Mouse (Mus musculus): ENCODE measurements around the gene Pax3. TPM values are rescaled to one million over a fixed set of nuclear protein-coding genes. Genes with fewer than 3 reads are reported as not detected.

The Pax3 gene
- polyA plus RNA-seq, 1 experiment from 2014 or later: not detected

GRCm38 (mm10) chr1:78171671-78172070, 25.3 kb downstream of the Pax3 start:
- 49% methylated on average over 1 of the region's 1 CpGs for WGBS
- H3K36me3 ChIP-seq (ENCODE audit: control insufficient read depth, insufficient read depth, low read length): no peaks in the 10 kb centered on the region
- peaks cover 37% of the 10 kb centered on the region for H3K27me3 ChIP-seq (ENCODE audit: control insufficient read depth, insufficient read depth, low read length)
- H3K9ac ChIP-seq (replicated peaks; ENCODE audit: low read depth, low read length): no peak overlapping the region
- ATAC-seq (ENCODE audit: insufficient number of reproducible peaks, insufficient read depth, low FRiP score, low read depth): no peak
- H3K4me3 ChIP-seq (ENCODE audit: low read depth, low read length): no peak overlapping the region
- H3K4me1 ChIP-seq (ENCODE audit: control insufficient read depth, insufficient read depth, low read length): no peaks in the 10 kb centered on the region
- H3K9me3 ChIP-seq (ENCODE audit: control insufficient read depth, low read depth, low read length): no peaks in the 10 kb centered on the region
- H3K4me2 ChIP-seq (replicated peaks; ENCODE audit: low read depth, low read length): no peak overlapping the region
- no peak overlapping the region for H3K27ac ChIP-seq (ENCODE audit: low read length)

GRCm38 (mm10) chr1:78170771-78171170, 26.2 kb downstream of the Pax3 start:
- no peak overlapping the region for H3K9ac ChIP-seq (replicated peaks; ENCODE audit: low read depth, low read length)
- no peaks in the 10 kb centered on the region for H3K4me1 ChIP-seq (ENCODE audit: control insufficient read depth, insufficient read depth, low read length)
- peaks cover 34% of the 10 kb centered on the region for H3K27me3 ChIP-seq (ENCODE audit: control insufficient read depth, insufficient read depth, low read length)
- no peak for ATAC-seq (ENCODE audit: insufficient number of reproducible peaks, insufficient read depth, low FRiP score, low read depth)
- no peak overlapping the region for H3K4me3 ChIP-seq (ENCODE audit: low read depth, low read length)
- WGBS: 52% methylated on average over 9 of the region's 9 CpGs
- H3K27ac ChIP-seq (ENCODE audit: low read length): no peak overlapping the region
- H3K36me3 ChIP-seq (ENCODE audit: control insufficient read depth, insufficient read depth, low read length): no peaks in the 10 kb centered on the region
- no peak overlapping the region for H3K4me2 ChIP-seq (replicated peaks; ENCODE audit: low read depth, low read length)
- H3K9me3 ChIP-seq (ENCODE audit: control insufficient read depth, low read depth, low read length): no peaks in the 10 kb centered on the region

DNA sequence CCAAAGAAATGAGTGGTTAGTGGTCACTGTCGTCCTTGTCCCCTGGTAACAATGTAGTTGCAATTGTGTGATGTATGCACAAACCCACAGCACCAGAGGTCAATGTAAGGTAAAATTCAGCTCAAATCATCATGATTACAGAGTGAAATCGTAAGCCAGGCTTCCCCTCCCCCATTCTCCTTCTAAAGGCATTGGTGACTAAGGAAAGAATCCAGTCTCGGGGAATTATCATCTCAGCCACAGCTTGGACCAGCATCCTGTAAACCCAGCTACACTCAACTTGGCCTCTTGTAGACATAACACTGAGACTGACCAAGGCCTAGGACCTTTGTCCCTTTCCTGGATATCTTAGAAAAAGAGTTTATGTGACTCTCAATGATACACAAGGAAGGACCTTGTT, 28.1 kb downstream of the Pax3 start:
- H3K4me2 ChIP-seq (replicated peaks; ENCODE audit: low read depth, low read length): no peak overlapping the region
- peaks cover 36% of the 10 kb centered on the region for H3K27me3 ChIP-seq (ENCODE audit: control insufficient read depth, insufficient read depth, low read length)
- H3K4me1 ChIP-seq (ENCODE audit: control insufficient read depth, insufficient read depth, low read length): no peaks in the 10 kb centered on the region
- H3K27ac ChIP-seq (ENCODE audit: low read length): no peak overlapping the region
- H3K9me3 ChIP-seq (ENCODE audit: control insufficient read depth, low read depth, low read length): no peaks in the 10 kb centered on the region
- no peak overlapping the region for H3K4me3 ChIP-seq (ENCODE audit: low read depth, low read length)
- WGBS: 62% methylated on average over 3 of the region's 3 CpGs
- H3K9ac ChIP-seq (replicated peaks; ENCODE audit: low read depth, low read length): no peak overlapping the region
- no peak for ATAC-seq (ENCODE audit: insufficient number of reproducible peaks, insufficient read depth, low FRiP score, low read depth)
- no peaks in the 10 kb centered on the region for H3K36me3 ChIP-seq (ENCODE audit: control insufficient read depth, insufficient read depth, low read length)

GRCm38 (mm10) chr1:78167577-78168286, 29.2 kb downstream of the Pax3 start:
- H3K4me2 ChIP-seq (replicated peaks; ENCODE audit: low read depth, low read length): no peak overlapping the region
- ATAC-seq (ENCODE audit: insufficient number of reproducible peaks, insufficient read depth, low FRiP score, low read depth): no peak
- no peak overlapping the region for H3K9ac ChIP-seq (replicated peaks; ENCODE audit: low read depth, low read length)
- H3K27me3 ChIP-seq (ENCODE audit: control insufficient read depth, insufficient read depth, low read length): peaks cover 32% of the 10 kb centered on the region
- H3K4me3 ChIP-seq (ENCODE audit: low read depth, low read length): no peak overlapping the region
- H3K9me3 ChIP-seq (ENCODE audit: control insufficient read depth, low read depth, low read length): no peaks in the 10 kb centered on the region
- no peak overlapping the region for H3K27ac ChIP-seq (ENCODE audit: low read length)
- 53% methylated on average over 18 of the region's 18 CpGs for WGBS
- no peaks in the 10 kb centered on the region for H3K36me3 ChIP-seq (ENCODE audit: control insufficient read depth, insufficient read depth, low read length)
- no peaks in the 10 kb centered on the region for H3K4me1 ChIP-seq (ENCODE audit: control insufficient read depth, insufficient read depth, low read length)

GRCm38 (mm10) chr1:78161745-78162144, 35.2 kb downstream of the Pax3 start:
- 80% methylated on average over 5 of the region's 5 CpGs for WGBS
- peaks cover 16% of the 10 kb centered on the region for H3K27me3 ChIP-seq (ENCODE audit: control insufficient read depth, insufficient read depth, low read length)

GRCm38 (mm10) chr1:78157930-78158329, 39.0 kb downstream of the Pax3 start:
- no peak for ATAC-seq (ENCODE audit: insufficient number of reproducible peaks, insufficient read depth, low FRiP score, low read depth)

More at GRCm38 (mm10) chr1:78161745-78162144, 35.2 kb downstream of the Pax3 start:
- Histone ChIP-seq H3K4me1 (ENCODE audit: control insufficient read depth, insufficient read depth, low read length) (no peaks in the 10 kb centered on the region), H3K27ac (ENCODE audit: low read length) (no peak overlapping the region), H3K4me3 (ENCODE audit: low read depth, low read length) (no peak overlapping the region), H3K9ac (replicated peaks; ENCODE audit: low read depth, low read length) (no peak overlapping the region), H3K9me3 (ENCODE audit: control insufficient read depth, low read depth, low read length) (no peaks in the 10 kb centered on the region), H3K36me3 (ENCODE audit: control insufficient read depth, insufficient read depth, low read length) (no peaks in the 10 kb centered on the region), H3K4me2 (replicated peaks; ENCODE audit: low read depth, low read length) (no peak overlapping the region)
- no peak for ATAC-seq (ENCODE audit: insufficient number of reproducible peaks, insufficient read depth, low FRiP score, low read depth)

GRCm38 (mm10) chr1:78155796-78156195, 41.1 kb downstream of the Pax3 start:
- Histone ChIP-seq H3K9me3 (ENCODE audit: control insufficient read depth, low read depth, low read length) (no peaks in the 10 kb centered on the region), H3K4me1 (ENCODE audit: control insufficient read depth, insufficient read depth, low read length) (no peaks in the 10 kb centered on the region), H3K27me3 (ENCODE audit: control insufficient read depth, insufficient read depth, low read length) (peaks cover 31% of the 10 kb centered on the region), H3K9ac (replicated peaks; ENCODE audit: low read depth, low read length) (no peak overlapping the region), H3K4me2 (replicated peaks; ENCODE audit: low read depth, low read length) (no peak overlapping the region), H3K36me3 (ENCODE audit: control insufficient read depth, insufficient read depth, low read length) (no peaks in the 10 kb centered on the region), H3K4me3 (ENCODE audit: low read depth, low read length) (no peak overlapping the region), H3K27ac (ENCODE audit: low read length) (no peak overlapping the region)
- ATAC-seq (ENCODE audit: insufficient number of reproducible peaks, insufficient read depth, low FRiP score, low read depth): no peak
- WGBS: 82% methylated on average over 4 of the region's 4 CpGs

More at GRCm38 (mm10) chr1:78157930-78158329, 39.0 kb downstream of the Pax3 start:
- Histone ChIP-seq H3K9ac (replicated peaks; ENCODE audit: low read depth, low read length) (no peak overlapping the region), H3K9me3 (ENCODE audit: control insufficient read depth, low read depth, low read length) (no peaks in the 10 kb centered on the region), H3K4me3 (ENCODE audit: low read depth, low read length) (no peak overlapping the region), H3K36me3 (ENCODE audit: control insufficient read depth, insufficient read depth, low read length) (no peaks in the 10 kb centered on the region), H3K4me1 (ENCODE audit: control insufficient read depth, insufficient read depth, low read length) (no peaks in the 10 kb centered on the region), H3K4me2 (replicated peaks; ENCODE audit: low read depth, low read length) (no peak overlapping the region), H3K27ac (ENCODE audit: low read length) (no peak overlapping the region), H3K27me3 (ENCODE audit: control insufficient read depth, insufficient read depth, low read length) (peaks cover 17% of the 10 kb centered on the region)
- 16% methylated on average over 6 of the region's 6 CpGs for whole genome bisulfite sequencing

- H3K9me3 ChIP-seq (ENCODE audit: control insufficient read depth, low read depth, low read length): no peaks in the 10 kb centered on the region
- no peak overlapping the region for H3K9ac ChIP-seq (replicated peaks; ENCODE audit: low read depth, low read length)
- no peaks in the 10 kb centered on the region for H3K36me3 ChIP-seq (ENCODE audit: control insufficient read depth, insufficient read depth, low read length)
- H3K27ac ChIP-seq (ENCODE audit: low read length): no peak overlapping the region
- WGBS: 66% methylated on average over 2 of the region's 2 CpGs
- H3K27me3 ChIP-seq (ENCODE audit: control insufficient read depth, insufficient read depth, low read length): peaks cover 55% of the 10 kb centered on the region
- no peak overlapping the region for H3K4me2 ChIP-seq (replicated peaks; ENCODE audit: low read depth, low read length)
- H3K4me1 ChIP-seq (ENCODE audit: control insufficient read depth, insufficient read depth, low read length): no peaks in the 10 kb centered on the region
- H3K4me3 ChIP-seq (ENCODE audit: low read depth, low read length): no peak overlapping the region
- ATAC-seq (ENCODE audit: insufficient number of reproducible peaks, insufficient read depth, low FRiP score, low read depth): no peak
Observed at GRCm38 (mm10) chr1:78148011-78148623, 48.8 kb downstream of the Pax3 start.
